Mouse (Mus musculus) gastrocnemius, adult 8-10 months (tissue): ENCODE measurements around the gene Ulk1. TPM values are rescaled to one million over a fixed set of nuclear protein-coding genes. Genes with fewer than 3 reads are reported as not detected.
"Not testable (repeated sequence)": the region's sequence is repeated elsewhere in the genome, so short reads cannot be mapped to it uniquely, and the experiment has no call there.

ENCODE experiments used
- DNase-seq, 2 experiments: peaks; one replicate each; pipeline ENCODE4 v3.0.0; 2022; ENCODE audit warnings: low spot score in 2 of 2
- total RNA-seq, 4 experiments: library from RNA; stranded (reverse); gene quantifications; 2 replicates each; pipeline ENCODE4 v1.2.4; 2022

The Ulk1 gene
- total RNA-seq, result 10 to 100 TPM; 46.3 to 64.6 (median 55.0) TPM

GRCm38 (mm10) chr5:110809667-110810325, at the start of gene Ulk1:
Gene Ulk1 (minus strand): TSS chr5:110810097.
- DNase-seq, result peak; percentile 99 to 100

- peak in 1 of 2 experiments; percentile 42 for DNase-seq
These were observed 49.2 kb upstream of the Ulk1 start for GRCm38 (mm10) chr5:110859013-110859650.

GRCm38 (mm10) chr5:110857091-110857490, 47.2 kb upstream of the Ulk1 start:
- DNase-seq, result no peak

- no peak for DNase-seq
These were observed 43.1 kb upstream of the Ulk1 start for GRCm38 (mm10) chr5:110852990-110853389.

GRCm38 (mm10) chr5:110841046-110841862, 31.4 kb upstream of the Ulk1 start:
- no peak for DNase-seq

- DNase-seq, result peak in 1 of 2 experiments; percentile 14
These were observed 30.6 kb upstream of the Ulk1 start for GRCm38 (mm10) chr5:110840465-110840864.

- peak; percentile 95 for DNase-seq
These were observed 29.9 kb upstream of the Ulk1 start, which contains the start of the genes Hscb and Chek2 for GRCm38 (mm10) chr5:110839678-110840365. Gene Hscb (minus strand): TSS chr5:110839777. Gene Chek2 (plus strand): TSS chr5:110839979.

- no peak for DNase-seq
These were observed 29.3 kb upstream of the Ulk1 start for GRCm38 (mm10) chr5:110839038-110839677.

- not testable (repeated sequence) for DNase-seq
These were observed 28.1 kb upstream of the Ulk1 start for GRCm38 (mm10) chr5:110838016-110838415.

- no peak for DNase-seq
These were observed 26.1 kb upstream of the Ulk1 start for GRCm38 (mm10) chr5:110835959-110836358.

GRCm38 (mm10) chr5:110831036-110831720, 21.3 kb upstream of the Ulk1 start:
- no peak for DNase-seq

- DNase-seq, result no peak
These were observed 17.7 kb upstream of the Ulk1 start for GRCm38 (mm10) chr5:110827576-110827975.

GRCm38 (mm10) chr5:110826781-110827495, 17.0 kb upstream of the Ulk1 start:
- DNase-seq, result no peak

GRCm38 (mm10) chr5:110824421-110824820, 14.5 kb upstream of the Ulk1 start:
- DNase-seq, result no peak

GRCm38 (mm10) chr5:110808821-110809666, 853 bp downstream of the Ulk1 start:
- DNase-seq, result peak in 1 of 2 experiments; percentile 31

GRCm38 (mm10) chr5:110808061-110808631, 1.8 kb downstream of the Ulk1 start:
- DNase-seq, result peak; percentile 79 to 84

- no peak for DNase-seq
These were observed 2.4 kb downstream of the Ulk1 start for GRCm38 (mm10) chr5:110807453-110807852.

GRCm38 (mm10) chr5:110806676-110807075, 3.2 kb downstream of the Ulk1 start:
- DNase-seq, result no peak
